Mouse (Mus musculus): ENCODE measurements at regions not wholly inside any gene's neighbourhood (a gene's known extent, or its start where the extent isn't known, plus 50 kb on each side); places are given as distances from the start of the nearest gene placed in this dataset.

GRCm38 (mm10) chr8:127753793-127754565 lies 604.4 kb upstream of the Nrp1 start:
- DNase-seq (ENCODE audit: low spot score in 2 of 2) = no peak

DNA sequence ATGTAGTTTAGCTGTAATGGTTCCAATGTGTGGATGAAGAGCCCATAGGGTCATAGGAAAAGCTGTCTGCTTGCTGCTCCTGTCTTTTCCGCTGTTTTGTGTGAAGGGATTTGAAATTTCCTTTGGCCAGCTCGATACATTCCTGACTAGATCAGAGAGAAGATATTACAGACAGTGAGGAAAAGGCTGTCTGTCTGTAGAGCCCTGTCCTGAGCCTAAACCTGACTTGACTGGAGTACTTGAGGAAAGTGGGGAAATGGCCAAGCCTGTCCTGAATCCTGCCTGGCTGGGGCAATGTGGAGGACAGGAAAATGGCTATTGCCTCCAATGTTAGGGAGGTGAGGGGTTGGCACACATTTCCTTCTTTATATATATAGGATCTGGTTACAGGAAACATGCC lies 601.0 kb upstream of the Nrp1 start:
- no peak for DNase-seq (ENCODE audit: low spot score in 2 of 2)

DNA sequence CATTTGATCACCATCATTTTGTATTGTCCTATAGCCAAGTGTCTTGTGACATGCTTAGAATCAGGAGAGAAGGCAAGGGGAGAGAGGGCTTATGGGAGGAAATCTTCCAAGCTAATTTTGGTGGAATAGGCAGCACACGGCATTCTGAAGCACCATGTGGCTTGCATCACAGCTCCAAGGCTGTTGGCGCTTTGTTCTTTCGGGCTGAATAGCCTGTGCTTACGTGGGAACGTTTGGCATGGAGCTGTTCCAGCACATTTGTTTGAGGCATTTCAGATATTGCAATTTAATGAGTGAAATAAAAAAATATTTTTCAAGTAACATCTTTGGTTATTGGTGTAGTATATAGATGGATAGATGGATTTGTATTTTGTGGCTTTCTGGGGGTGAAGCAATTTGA lies 598.5 kb upstream of the Nrp1 start:
- no peak for DNase-seq (ENCODE audit: low spot score in 2 of 2)

GRCm38 (mm10) chr8:127765199-127765598 lies 593.2 kb upstream of the Nrp1 start:
- DNase-seq (ENCODE audit: low spot score in 2 of 2) = no peak

- no peak for DNase-seq (ENCODE audit: low spot score in 2 of 2)
Observed at GRCm38 (mm10) chr8:127768311-127768710, 590.1 kb upstream of the Nrp1 start.

DNA sequence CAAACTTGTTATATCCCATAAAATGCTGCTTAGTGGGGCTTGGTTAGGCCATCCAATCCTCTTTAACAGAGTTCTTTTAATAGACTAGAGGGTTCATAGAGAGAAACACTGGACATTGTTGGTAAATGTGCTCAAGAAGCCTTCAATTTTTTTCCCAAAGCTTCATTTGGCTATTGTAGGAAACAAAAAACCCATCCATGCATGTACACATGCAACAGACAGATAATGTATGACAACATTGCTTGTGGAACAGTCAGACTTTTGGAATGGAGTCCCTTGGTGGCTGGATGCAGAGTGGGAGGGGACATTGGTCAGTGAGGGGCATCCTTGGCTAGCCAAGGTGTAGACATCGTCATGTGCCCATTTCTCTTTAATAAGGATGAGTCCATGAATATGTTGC lies 588.8 kb upstream of the Nrp1 start:
- DNase-seq (ENCODE audit: low spot score in 2 of 2) = no peak

GRCm38 (mm10) chr8:127771781-127772180 lies 586.6 kb upstream of the Nrp1 start:
- no peak for DNase-seq (ENCODE audit: low spot score in 2 of 2)

- no peak for DNase-seq (ENCODE audit: low spot score in 2 of 2)
Observed at GRCm38 (mm10) chr8:127772415-127772814, 586.0 kb upstream of the Nrp1 start.

GRCm38 (mm10) chr8:127772917-127773316 lies 585.5 kb upstream of the Nrp1 start:
- DNase-seq (ENCODE audit: low spot score in 2 of 2) = no peak

GRCm38 (mm10) chr8:127774642-127775041 lies 583.8 kb upstream of the Nrp1 start:
- no peak for DNase-seq (ENCODE audit: low spot score in 2 of 2)

GRCm38 (mm10) chr8:127775160-127775559 lies 583.2 kb upstream of the Nrp1 start:
- DNase-seq (ENCODE audit: low spot score in 2 of 2) = no peak

- no peak for DNase-seq (ENCODE audit: low spot score in 2 of 2)
Observed at GRCm38 (mm10) chr8:127775747-127776146, 582.7 kb upstream of the Nrp1 start.

DNA sequence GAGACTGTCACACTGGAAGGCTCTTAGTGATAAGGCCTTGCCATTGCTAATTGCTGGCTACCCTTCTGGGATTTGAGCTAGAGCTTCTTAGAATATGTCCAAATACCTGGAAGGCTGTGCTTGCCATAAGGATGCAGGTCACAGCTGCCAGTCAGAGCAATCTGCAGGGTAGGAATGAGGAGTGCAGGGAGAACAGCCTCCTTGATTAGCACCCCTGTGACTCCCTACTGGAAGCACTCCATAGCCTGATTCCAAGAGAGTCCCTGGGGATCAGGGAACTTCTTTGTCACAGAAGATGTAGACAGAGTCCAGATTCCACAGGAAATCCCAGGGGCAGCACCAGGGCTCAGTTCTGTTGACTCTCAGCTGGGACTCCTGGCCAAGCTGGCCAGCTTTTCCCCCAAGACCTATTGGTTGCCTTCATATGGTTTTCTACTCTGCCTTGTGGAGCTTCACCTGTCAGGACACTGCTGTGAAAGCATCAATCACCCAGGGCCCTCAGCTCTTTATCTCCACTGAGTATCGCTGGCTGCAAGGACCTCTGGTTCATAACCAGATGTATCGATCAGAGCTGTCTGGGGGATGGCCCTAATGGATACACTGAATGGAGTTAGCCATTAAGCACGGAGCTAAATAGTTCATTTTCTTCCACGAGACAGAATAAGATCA lies 579.9 kb upstream of the Nrp1 start:
- no peak for DNase-seq (ENCODE audit: low spot score in 2 of 2)

DNA sequence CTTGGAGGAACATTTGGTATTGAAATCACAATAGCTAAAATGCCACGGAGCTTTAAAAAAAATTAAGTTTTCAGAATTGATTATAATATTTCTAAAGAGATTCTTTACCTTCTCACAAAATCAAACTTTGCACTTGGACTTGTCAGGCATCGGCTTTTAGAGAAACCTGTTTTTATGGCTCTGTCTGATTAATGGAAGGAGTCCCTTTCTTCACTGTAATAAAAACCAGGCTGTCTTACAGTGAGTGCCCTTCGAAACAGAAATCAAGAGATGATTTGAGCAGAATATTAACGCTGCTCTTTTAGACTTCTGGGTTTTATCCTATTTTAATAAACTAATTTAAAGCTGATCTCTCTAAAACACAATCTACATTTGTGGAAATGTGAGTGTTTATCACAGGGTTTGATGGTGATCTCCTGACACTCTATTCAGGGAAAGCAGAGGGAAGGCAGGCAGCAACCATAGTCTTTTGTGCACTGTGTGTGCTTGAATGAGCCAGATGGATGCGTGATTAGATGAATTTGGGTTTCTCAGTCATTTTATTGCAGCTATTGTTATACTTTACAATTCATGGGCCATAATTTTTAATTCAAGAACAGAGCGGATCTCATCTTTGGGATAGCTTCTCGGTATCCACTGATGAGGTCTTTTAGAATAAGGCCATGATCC lies 579.2 kb upstream of the Nrp1 start:
- no peak for DNase-seq (ENCODE audit: low spot score in 2 of 2)

DNA sequence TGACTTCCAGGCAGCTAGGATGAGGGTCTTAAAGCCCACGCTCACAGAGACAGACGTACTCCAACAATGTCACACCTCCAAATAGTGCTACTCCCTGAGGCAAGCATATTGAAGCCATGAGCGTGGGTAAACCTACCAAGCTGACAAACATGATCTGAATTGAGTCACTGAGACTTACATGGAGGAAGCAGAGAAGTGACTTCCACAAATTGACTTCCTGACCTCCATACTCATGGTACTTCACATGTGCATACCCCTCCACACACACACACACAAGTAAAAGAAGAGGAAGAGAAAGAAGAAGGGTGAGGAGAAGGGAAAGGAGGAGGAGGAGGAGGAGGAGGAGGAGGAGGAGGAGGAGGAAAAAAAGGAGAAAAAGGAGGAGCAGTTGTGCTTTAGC lies 577.8 kb upstream of the Nrp1 start:
- DNase-seq (ENCODE audit: low spot score in 2 of 2) = no peak

- DNase-seq (ENCODE audit: low spot score in 2 of 2) = no peak
Observed at GRCm38 (mm10) chr8:127781011-127781410, 577.4 kb upstream of the Nrp1 start.

DNA sequence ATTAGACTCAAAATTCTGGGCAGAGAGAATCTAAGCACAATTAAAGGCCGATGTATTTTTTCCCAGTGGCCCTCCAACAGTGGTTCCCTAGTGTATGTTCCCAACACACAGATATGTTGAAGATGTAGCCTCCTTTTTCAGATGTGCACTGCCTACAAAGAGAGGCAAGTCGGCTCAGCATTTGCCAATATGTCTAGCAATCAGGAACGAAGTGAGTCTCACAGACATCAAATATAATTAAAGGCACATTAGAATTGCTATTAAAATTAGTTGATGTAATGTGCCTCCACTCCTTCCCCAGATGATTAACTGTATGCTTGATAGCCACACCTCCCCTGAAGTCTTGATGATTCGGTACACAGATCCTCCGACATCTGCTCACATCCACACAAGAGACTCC lies 565.8 kb upstream of the Nrp1 start:
- DNase-seq (ENCODE audit: low spot score in 2 of 2) = no peak

DNA sequence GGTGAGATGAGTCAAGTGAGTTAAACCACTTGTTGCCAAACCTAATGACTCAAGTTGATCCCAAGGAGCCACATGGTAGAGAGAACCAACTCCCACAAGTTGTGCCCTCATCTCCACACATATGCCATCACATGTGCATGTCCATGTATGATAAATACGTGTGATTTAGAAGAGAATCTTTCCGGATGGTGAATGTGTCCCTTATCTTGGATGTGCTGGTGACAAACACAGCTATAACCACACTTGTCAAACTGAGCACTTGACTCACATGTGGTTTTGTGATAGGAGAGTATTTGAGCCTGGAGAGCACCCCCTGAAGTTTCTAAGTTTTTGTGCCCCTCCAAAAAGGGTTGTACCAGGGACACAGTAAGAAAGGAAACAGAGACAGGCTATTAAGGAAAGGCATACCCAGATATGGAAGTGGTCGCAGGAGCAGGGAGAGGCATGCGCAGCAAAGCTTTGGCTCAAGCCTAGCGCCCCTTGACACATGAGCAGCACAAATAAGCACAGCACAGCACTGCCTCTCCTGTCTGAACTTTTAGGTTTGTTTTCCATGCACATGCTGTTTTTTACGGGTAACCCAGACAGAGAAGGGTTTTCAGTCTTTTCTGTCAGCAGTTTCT lies 558.4 kb upstream of the Nrp1 start:
- DNase-seq (ENCODE audit: low spot score in 2 of 2) = no peak

GRCm38 (mm10) chr8:127802136-127802535 lies 556.3 kb upstream of the Nrp1 start:
- DNase-seq (ENCODE audit: low spot score in 2 of 2) = no peak

- DNase-seq (ENCODE audit: low spot score in 2 of 2) = no peak
Observed at GRCm38 (mm10) chr8:127802661-127803333, 555.6 kb upstream of the Nrp1 start.

GRCm38 (mm10) chr8:127809203-127810155 lies 548.9 kb upstream of the Nrp1 start:
- DNase-seq (ENCODE audit: low spot score in 2 of 2) = no peak

Measured in spleen, postnatal 10 days (tissue).